Comparison of ENCODE assay signal across 23 mouse cellular contexts in genomic region chr15:85592674-85593073, GRCm38 (mm10). TPM values are rescaled to one million over a fixed set of nuclear protein-coding genes. Genes with fewer than 3 reads are reported as not detected.
DNase-seq lines count a peak whose midpoint lies in the region; ATAC-seq and TF ChIP-seq lines count a peak whose summit lies in the region.
"Had no signal": no experiment of that assay in that cellular context is flagged by ENCODE, and none has a peak within 500 bp of the region (broad histone marks: within the 10 kb centered on the region; RNA-seq: fewer than 3 reads in every experiment).

No protein-coding gene starts in this region.

- no peak overlapping the region for H3K4me3 ChIP-seq in thymus, adult 2 months (ENCODE audit: control insufficient read depth, insufficient read depth, low read length)
- H3K4me3 ChIP-seq: embryonic facial prominence, embryonic 10.5 days; embryonic facial prominence, embryonic 12.5 days; forebrain, embryonic 13.5 days; forebrain, embryonic 15.5 days had no signal

- H3K36me3 ChIP-seq in thymus, adult 2 months (ENCODE audit: control insufficient read depth, insufficient read depth, low read length): no peaks in the 10 kb centered on the region
- H3K36me3 ChIP-seq: embryonic facial prominence, embryonic 10.5 days; embryonic facial prominence, embryonic 12.5 days; forebrain, embryonic 15.5 days; G1E had no signal

- DNase-seq in 416B (ENCODE audit: low read depth) (peak; percentile 88), MEL-GATA-1-ER (ENCODE audit: extremely low read depth, low read depth) (peak; percentile 58)
- DNase-seq in thymus, adult 2 months: no peak
- no peak for DNase-seq in retina, embryonic 14.5 days (ENCODE audit: low spot score)
- DNase-seq: adrenal gland, adult 2 months; adrenal gland, postnatal 10 days; adrenal gland, postnatal 25 days; B cell, adult 2 months; cerebellum, adult 11 months; cerebellum, adult 18-20 months; cerebellum, adult 8-10 months; cerebellum, adult 9-11 months; cerebellum, postnatal 14 days; cerebellum, postnatal 36 days; forebrain, postnatal 0 days had no signal

- TF ChIP-seq POLR2A in thymus, adult 2 months (IDR thresholded peaks at IDR 0.05; ENCODE audit: control insufficient read depth, extremely low read depth, insufficient read depth, low read length, poor library complexity): no peak

- H3K27me3 ChIP-seq in thymus, adult 2 months (ENCODE audit: control insufficient read depth, insufficient read depth, low read length): no peaks in the 10 kb centered on the region
- H3K27me3 ChIP-seq: forebrain, embryonic 13.5 days; forebrain, embryonic 15.5 days had no signal

- H3K27ac ChIP-seq in thymus, adult 2 months (ENCODE audit: control insufficient read depth, insufficient read depth, low read length): no peak overlapping the region
- H3K27ac ChIP-seq: embryonic facial prominence, embryonic 10.5 days; embryonic facial prominence, embryonic 12.5 days; forebrain, embryonic 13.5 days; forebrain, embryonic 15.5 days had no signal

- peak; percentile 66 for ATAC-seq in megakaryocyte progenitor cell, adult 5-6 weeks (replicated peaks; ENCODE audit: poor library complexity)
- ATAC-seq: CD4-positive, CD25-positive, alpha-beta regulatory T cell, adult 4 months; forebrain, embryonic 13.5 days; forebrain, embryonic 15.5 days; forebrain, postnatal 0 days had no signal

- 58% methylated on average over 4 of the region's 4 CpGs for WGBS in thymus, adult 2 months

- no peaks in the 10 kb centered on the region for H3K4me1 ChIP-seq in thymus, adult 2 months (replicated peaks; ENCODE audit: control insufficient read depth, insufficient read depth, low read length)
- H3K4me1 ChIP-seq: embryonic facial prominence, embryonic 10.5 days; embryonic facial prominence, embryonic 12.5 days; forebrain, embryonic 13.5 days; forebrain, embryonic 15.5 days had no signal

- no peak for TF ChIP-seq CTCF in thymus, adult 2 months (IDR thresholded peaks at IDR 0.05; ENCODE audit: borderline replicate concordance, control insufficient read depth, extremely low read depth, insufficient read depth, low read length, poor library complexity)

RNA-seq across cellular contexts. Expression of gene Wnt7b, which starts 10.4 kb away (rescaled TPM):
- not detected in 2 replicates for total RNA-seq in megakaryocyte progenitor cell, adult 5-6 weeks (2015)
- not detected in 2 replicates for total RNA-seq in megakaryocyte progenitor cell, adult 5-6 weeks (2017)
- 3.4 and 3.8 TPM in 2 replicates for polyA plus RNA-seq in thymus, adult 2 months (2012; rRNA removed)
- total RNA-seq: CH12.LX had no signal
- polyA plus RNA-seq: CD4-positive, CD25-positive, alpha-beta regulatory T cell, adult 4 months; G1E had no signal

Comparison
In these comparisons a context has a peak if more than half of its experiments do, and no peak if none do; other contexts are left out.
1. DNase-seq: peak in 416B (single experiment) and MEL-GATA-1-ER (single experiment); none in thymus, adult 2 months (single experiment) and retina, embryonic 14.5 days (single experiment).